Mouse (Mus musculus): ENCODE measurements at regions not wholly inside any gene's neighbourhood (a gene's known extent, or its start where the extent isn't known, plus 50 kb on each side); places are given as distances from the start of the nearest gene placed in this dataset.

DNA sequence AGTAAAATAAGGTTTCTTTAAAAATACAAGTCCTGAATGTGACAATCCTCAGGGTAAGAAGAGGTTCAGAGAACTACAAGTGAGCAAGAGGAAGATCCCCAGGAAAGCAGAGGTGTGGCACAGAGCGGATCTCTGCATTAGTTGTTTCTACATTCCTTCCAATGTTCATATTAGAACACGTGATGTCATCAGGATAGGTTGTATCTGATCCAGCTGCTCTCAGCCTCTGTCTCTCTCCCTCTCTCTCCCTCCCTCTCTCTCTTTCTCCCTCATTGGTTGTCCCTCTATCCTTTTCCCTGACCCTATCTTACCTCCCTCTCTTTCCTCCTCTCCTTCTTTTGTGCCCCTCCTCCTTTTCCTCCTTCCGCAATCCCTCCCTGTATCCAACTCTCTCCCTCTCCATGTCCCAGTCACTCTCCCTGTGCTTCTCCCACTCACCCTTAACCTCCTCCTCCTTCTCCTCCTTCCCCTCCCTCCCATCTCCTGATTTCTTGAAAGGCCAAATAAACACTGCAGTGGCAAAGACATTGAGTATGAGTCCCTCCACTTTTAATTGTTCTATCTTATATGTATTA, 243.5 kb downstream of the Atp6ap1l start:
- ATAC-seq (replicated peaks; ENCODE audit: low FRiP score) (no peak), DNase-seq (ENCODE audit: low spot score) (no peak)
- Histone ChIP-seq H3K4me2 (no peak overlapping the region), H3K27ac (ENCODE audit: low read depth, low read length) (no peak overlapping the region), H3K27me3 (replicated peaks; ENCODE audit: control insufficient read depth, insufficient read depth, low read length) (no peaks in the 10 kb centered on the region), H3K36me3 (ENCODE audit: control insufficient read depth, insufficient read depth, low read length) (no peaks in the 10 kb centered on the region), H3K9me3 (ENCODE audit: control insufficient read depth, low read length) (no peaks in the 10 kb centered on the region), H3K9ac (ENCODE audit: low read depth, low read length) (no peak overlapping the region), H3K4me3 (ENCODE audit: low read depth, low read length) (no peak overlapping the region), H3K4me1 (replicated peaks; ENCODE audit: control insufficient read depth, insufficient read depth, low read length) (no peaks in the 10 kb centered on the region)
- whole genome bisulfite sequencing = 72% methylated on average over 3 of the region's 3 CpGs

GRCm38 (mm10) chr13:90660950-90661349, 244.2 kb downstream of the Atp6ap1l start:
- Histone ChIP-seq H3K27ac (ENCODE audit: low read depth, low read length) (no peak overlapping the region), H3K36me3 (ENCODE audit: control insufficient read depth, insufficient read depth, low read length) (no peaks in the 10 kb centered on the region), H3K27me3 (replicated peaks; ENCODE audit: control insufficient read depth, insufficient read depth, low read length) (no peaks in the 10 kb centered on the region), H3K4me1 (replicated peaks; ENCODE audit: control insufficient read depth, insufficient read depth, low read length) (no peaks in the 10 kb centered on the region), H3K4me2 (no peak overlapping the region), H3K9me3 (ENCODE audit: control insufficient read depth, low read length) (no peaks in the 10 kb centered on the region), H3K9ac (ENCODE audit: low read depth, low read length) (no peak overlapping the region), H3K4me3 (ENCODE audit: low read depth, low read length) (no peak overlapping the region)
- WGBS = 53% methylated on average over 3 of the region's 3 CpGs
- DNase-seq (ENCODE audit: low spot score) = no peak
- no peak for ATAC-seq (replicated peaks; ENCODE audit: low FRiP score)

- Histone ChIP-seq H3K4me2 (no peak overlapping the region), H3K27ac (ENCODE audit: low read depth, low read length) (no peak overlapping the region), H3K4me3 (ENCODE audit: low read depth, low read length) (no peak overlapping the region), H3K27me3 (replicated peaks; ENCODE audit: control insufficient read depth, insufficient read depth, low read length) (no peaks in the 10 kb centered on the region), H3K9ac (ENCODE audit: low read depth, low read length) (no peak overlapping the region), H3K9me3 (ENCODE audit: control insufficient read depth, low read length) (no peaks in the 10 kb centered on the region), H3K36me3 (ENCODE audit: control insufficient read depth, insufficient read depth, low read length) (no peaks in the 10 kb centered on the region), H3K4me1 (replicated peaks; ENCODE audit: control insufficient read depth, insufficient read depth, low read length) (no peaks in the 10 kb centered on the region)
- no peak for DNase-seq (ENCODE audit: low spot score)
- ATAC-seq (replicated peaks; ENCODE audit: low FRiP score) = no peak
- WGBS = 68% methylated on average over 5 of the region's 5 CpGs
Observed at GRCm38 (mm10) chr13:90659087-90659486, 246.1 kb downstream of the Atp6ap1l start.

- 72% methylated on average over 4 of the region's 4 CpGs for WGBS
- H3K4me2 ChIP-seq = no peak overlapping the region
- DNase-seq (ENCODE audit: low spot score) (no peak), ATAC-seq (replicated peaks; ENCODE audit: low FRiP score) (no peak)
- H3K4me1 ChIP-seq (replicated peaks; ENCODE audit: control insufficient read depth, insufficient read depth, low read length) = no peaks in the 10 kb centered on the region
- H3K9ac ChIP-seq (ENCODE audit: low read depth, low read length) = no peak overlapping the region
- no peaks in the 10 kb centered on the region for H3K27me3 ChIP-seq (replicated peaks; ENCODE audit: control insufficient read depth, insufficient read depth, low read length)
- no peak overlapping the region for H3K27ac ChIP-seq (ENCODE audit: low read depth, low read length)
- no peak overlapping the region for H3K4me3 ChIP-seq (ENCODE audit: low read depth, low read length)
- no peaks in the 10 kb centered on the region for H3K36me3 ChIP-seq (ENCODE audit: control insufficient read depth, insufficient read depth, low read length)
- H3K9me3 ChIP-seq (ENCODE audit: control insufficient read depth, low read length) = no peaks in the 10 kb centered on the region
Observed at GRCm38 (mm10) chr13:90646356-90646755, 258.8 kb downstream of the Atp6ap1l start.

DNA sequence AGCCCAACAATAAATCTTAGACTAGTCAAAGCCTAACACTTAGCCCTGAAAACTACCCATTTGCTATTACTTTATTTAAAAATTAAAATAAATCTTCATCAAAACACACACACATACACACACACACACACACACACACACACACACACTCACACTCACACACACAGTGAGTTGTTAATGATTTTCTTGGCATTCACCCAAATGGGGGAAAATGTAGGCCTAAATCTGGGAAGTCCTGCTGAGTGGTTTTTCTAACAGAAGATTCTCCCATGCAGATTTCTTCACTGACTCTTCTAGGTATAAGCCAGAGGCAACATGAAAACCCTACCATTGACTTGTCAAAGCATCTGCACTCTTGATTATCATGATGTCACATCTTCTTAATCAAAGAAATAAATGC, 260.9 kb downstream of the Atp6ap1l start:
- H3K9ac ChIP-seq (ENCODE audit: low read depth, low read length) = no peak overlapping the region
- H3K4me1 ChIP-seq (replicated peaks; ENCODE audit: control insufficient read depth, insufficient read depth, low read length) = no peaks in the 10 kb centered on the region
- no peaks in the 10 kb centered on the region for H3K9me3 ChIP-seq (ENCODE audit: control insufficient read depth, low read length)
- ATAC-seq (replicated peaks; ENCODE audit: low FRiP score) = no peak
- no peak overlapping the region for H3K27ac ChIP-seq (ENCODE audit: low read depth, low read length)
- H3K4me3 ChIP-seq (ENCODE audit: low read depth, low read length) = no peak overlapping the region
- H3K27me3 ChIP-seq (replicated peaks; ENCODE audit: control insufficient read depth, insufficient read depth, low read length) = no peaks in the 10 kb centered on the region
- no peak overlapping the region for H3K4me2 ChIP-seq
- no peak for DNase-seq (ENCODE audit: low spot score)
- no peaks in the 10 kb centered on the region for H3K36me3 ChIP-seq (ENCODE audit: control insufficient read depth, insufficient read depth, low read length)

GRCm38 (mm10) chr13:90643575-90644215, 261.5 kb downstream of the Atp6ap1l start:
- WGBS = 76% methylated on average over 4 of the region's 4 CpGs
- Histone ChIP-seq H3K4me3 (ENCODE audit: low read depth, low read length) (no peak overlapping the region), H3K4me2 (no peak overlapping the region), H3K36me3 (ENCODE audit: control insufficient read depth, insufficient read depth, low read length) (no peaks in the 10 kb centered on the region), H3K4me1 (replicated peaks; ENCODE audit: control insufficient read depth, insufficient read depth, low read length) (no peaks in the 10 kb centered on the region), H3K9ac (ENCODE audit: low read depth, low read length) (no peak overlapping the region), H3K9me3 (ENCODE audit: control insufficient read depth, low read length) (no peaks in the 10 kb centered on the region), H3K27ac (ENCODE audit: low read depth, low read length) (no peak overlapping the region), H3K27me3 (replicated peaks; ENCODE audit: control insufficient read depth, insufficient read depth, low read length) (no peaks in the 10 kb centered on the region)
- DNase-seq (ENCODE audit: low spot score) (no peak), ATAC-seq (replicated peaks; ENCODE audit: low FRiP score) (no peak)

GRCm38 (mm10) chr13:90643109-90643508, 262.0 kb downstream of the Atp6ap1l start:
- Histone ChIP-seq H3K9ac (ENCODE audit: low read depth, low read length) (no peak overlapping the region), H3K36me3 (ENCODE audit: control insufficient read depth, insufficient read depth, low read length) (no peaks in the 10 kb centered on the region), H3K27me3 (replicated peaks; ENCODE audit: control insufficient read depth, insufficient read depth, low read length) (no peaks in the 10 kb centered on the region), H3K4me1 (replicated peaks; ENCODE audit: control insufficient read depth, insufficient read depth, low read length) (no peaks in the 10 kb centered on the region), H3K27ac (ENCODE audit: low read depth, low read length) (no peak overlapping the region), H3K4me2 (no peak overlapping the region), H3K4me3 (ENCODE audit: low read depth, low read length) (no peak overlapping the region), H3K9me3 (ENCODE audit: control insufficient read depth, low read length) (no peaks in the 10 kb centered on the region)
- DNase-seq (ENCODE audit: low spot score) (no peak), ATAC-seq (replicated peaks; ENCODE audit: low FRiP score) (no peak)
- 62% methylated on average over 4 of the region's 4 CpGs for WGBS

- Histone ChIP-seq H3K27me3 (replicated peaks; ENCODE audit: control insufficient read depth, insufficient read depth, low read length) (no peaks in the 10 kb centered on the region), H3K27ac (ENCODE audit: low read depth, low read length) (no peak overlapping the region), H3K9ac (ENCODE audit: low read depth, low read length) (no peak overlapping the region), H3K36me3 (ENCODE audit: control insufficient read depth, insufficient read depth, low read length) (no peaks in the 10 kb centered on the region), H3K4me1 (replicated peaks; ENCODE audit: control insufficient read depth, insufficient read depth, low read length) (no peaks in the 10 kb centered on the region), H3K4me2 (no peak overlapping the region), H3K9me3 (ENCODE audit: control insufficient read depth, low read length) (no peaks in the 10 kb centered on the region), H3K4me3 (ENCODE audit: low read depth, low read length) (no peak overlapping the region)
- ATAC-seq (replicated peaks; ENCODE audit: low FRiP score) (no peak), DNase-seq (ENCODE audit: low spot score) (no peak)
- WGBS = 62% methylated on average over 5 of the region's 5 CpGs
Observed at GRCm38 (mm10) chr13:90642206-90642823, 262.8 kb downstream of the Atp6ap1l start.
